Comparison of ENCODE assay signal across 17 mouse cellular contexts in the genomic region with DNA sequence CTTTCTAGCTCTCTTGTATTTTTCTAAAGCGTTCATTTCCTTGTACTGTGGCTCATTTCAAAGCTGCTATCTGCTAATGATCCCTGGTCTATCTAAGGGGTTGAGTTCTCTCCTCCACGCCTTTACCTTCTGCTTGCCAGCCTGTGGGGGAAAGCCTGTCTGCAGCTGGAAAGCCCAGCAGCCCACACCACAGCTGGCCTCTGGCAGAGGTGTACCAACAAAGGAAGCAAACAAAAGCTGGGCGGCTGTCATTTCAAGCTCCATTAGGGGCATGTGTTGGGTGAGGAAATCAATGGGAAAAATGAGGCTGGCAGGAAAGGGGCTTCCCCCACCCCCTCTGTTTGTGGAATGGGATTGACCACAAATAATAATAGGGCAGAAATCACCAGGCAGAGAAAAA.
"Had no signal": no experiment of that assay in that cellular context is flagged by ENCODE, and none has a peak within 500 bp of the region (broad histone marks: within the 10 kb centered on the region; RNA-seq: fewer than 3 reads in every experiment).

No protein-coding gene starts in this region.

- DNase-seq: kidney, adult 2 months; kidney, postnatal 25 days; layer of hippocampus, adult 9-11 months; liver; lung, adult 18-20 months; lung, postnatal 14 days; lung, postnatal 4 days; thymus, adult 18-20 months; thymus, postnatal 36 days had no signal

- H3K4me3 ChIP-seq: layer of hippocampus, adult 2 months; limb, embryonic 10.5 days; limb, embryonic 13.5 days; liver, embryonic 12.5 days; liver, embryonic 15.5 days; neural tube, embryonic 12.5 days had no signal

- H3K36me3 ChIP-seq: limb, embryonic 10.5 days; limb, embryonic 13.5 days; liver, embryonic 12.5 days; liver, embryonic 15.5 days; neural tube, embryonic 12.5 days had no signal

- ATAC-seq: intestine, postnatal 0 days; liver, embryonic 12.5 days had no signal

- H3K27me3 ChIP-seq: limb, embryonic 13.5 days; liver, embryonic 12.5 days; liver, embryonic 15.5 days; neural tube, embryonic 12.5 days had no signal

- H3K4me1 ChIP-seq: limb, embryonic 13.5 days; liver, embryonic 12.5 days; liver, embryonic 15.5 days; neural tube, embryonic 12.5 days had no signal

- H3K4me2 ChIP-seq: limb, embryonic 13.5 days; liver, embryonic 12.5 days; liver, embryonic 15.5 days; neural tube, embryonic 12.5 days had no signal

- H3K9me3 ChIP-seq: limb, embryonic 10.5 days; limb, embryonic 13.5 days; liver, embryonic 12.5 days; liver, embryonic 15.5 days; neural tube, embryonic 12.5 days had no signal

- H3K27ac ChIP-seq: kidney, postnatal 0 days; layer of hippocampus, adult 2 months; limb, embryonic 13.5 days; liver, embryonic 12.5 days; liver, embryonic 15.5 days; neural tube, embryonic 12.5 days had no signal

- H3K9ac ChIP-seq: limb, embryonic 13.5 days; liver, embryonic 12.5 days; liver, embryonic 15.5 days; neural tube, embryonic 12.5 days had no signal
